8 mouse cellular contexts compared by ENCODE assay signal in genomic region chr3:107094028-107094427, GRCm38 (mm10). TPM values are rescaled to one million over a fixed set of nuclear protein-coding genes. Genes with fewer than 3 reads are reported as not detected.
DNase-seq lines count a peak whose midpoint lies in the region; ATAC-seq and TF ChIP-seq lines count a peak whose summit lies in the region.

No protein-coding gene starts in this region.

- H3K36me3 ChIP-seq in hindbrain, embryonic 11.5 days (ENCODE audit: control insufficient read depth, insufficient read depth, low read length), result no peaks in the 10 kb centered on the region
- H3K36me3 ChIP-seq in limb, embryonic 14.5 days (ENCODE audit: control insufficient read depth, insufficient read depth, low read length), result no peaks in the 10 kb centered on the region
- no peaks in the 10 kb centered on the region for H3K36me3 ChIP-seq in neural tube, embryonic 14.5 days (ENCODE audit: control insufficient read depth, insufficient read depth, low read length)

- H3K4me1 ChIP-seq in hindbrain, embryonic 11.5 days (replicated peaks; ENCODE audit: control insufficient read depth, insufficient read depth, low read length), result no peaks in the 10 kb centered on the region
- no peaks in the 10 kb centered on the region for H3K4me1 ChIP-seq in limb, embryonic 14.5 days (ENCODE audit: control insufficient read depth, insufficient read depth, low read length)
- no peaks in the 10 kb centered on the region for H3K4me1 ChIP-seq in neural tube, embryonic 14.5 days (ENCODE audit: control insufficient read depth, insufficient read depth, low read length)

- H3K4me2 ChIP-seq in hindbrain, embryonic 11.5 days (replicated peaks; ENCODE audit: low read depth, low read length), result no peak overlapping the region
- no peak overlapping the region for H3K4me2 ChIP-seq in limb, embryonic 14.5 days (replicated peaks; ENCODE audit: low read depth, low read length, severe bottlenecking)
- no peak overlapping the region for H3K4me2 ChIP-seq in neural tube, embryonic 14.5 days (ENCODE audit: low read depth, low read length)

- no peak overlapping the region for H3K9ac ChIP-seq in hindbrain, embryonic 11.5 days (ENCODE audit: low read depth, low read length)
- H3K9ac ChIP-seq in limb, embryonic 14.5 days (ENCODE audit: low read depth, low read length, severe bottlenecking), result no peak overlapping the region
- no peak overlapping the region for H3K9ac ChIP-seq in neural tube, embryonic 14.5 days (replicated peaks; ENCODE audit: low read depth, low read length)

- no peaks in the 10 kb centered on the region for H3K27me3 ChIP-seq in hindbrain, embryonic 11.5 days (ENCODE audit: control insufficient read depth, insufficient read depth, low read length)
- H3K27me3 ChIP-seq in limb, embryonic 14.5 days (ENCODE audit: control insufficient read depth, insufficient read depth, low read length), result no peaks in the 10 kb centered on the region; the same call in 1 of the 2 replicates
- H3K27me3 ChIP-seq in neural tube, embryonic 14.5 days (ENCODE audit: control insufficient read depth, insufficient read depth, low read length), result no peaks in the 10 kb centered on the region

- peak; percentile 61 for DNase-seq in right cerebral cortex, adult 18-20 months
- DNase-seq in right cerebral cortex, postnatal 25 days, result no peak
- DNase-seq in ZHBTc4 (ENCODE audit: low read depth, low spot score), result peak; percentile 57
- DNase-seq in cerebellum, postnatal 36 days, result peak; percentile 63 to 84
- DNase-seq in hindbrain, embryonic 11.5 days (ENCODE audit: low spot score), result peak; percentile 79
- peak; percentile 44 for DNase-seq in limb, embryonic 14.5 days (ENCODE audit: low spot score)
- no peak for DNase-seq in ovary, adult 18-20 months (ENCODE audit: low spot score)

- H3K27ac ChIP-seq in hindbrain, embryonic 11.5 days (ENCODE audit: low read depth, low read length), result no peak overlapping the region
- H3K27ac ChIP-seq in limb, embryonic 14.5 days (replicated peaks; ENCODE audit: low read depth, low read length), result no peak overlapping the region
- no peak overlapping the region for H3K27ac ChIP-seq in neural tube, embryonic 14.5 days (ENCODE audit: low read depth, low read length)

- H3K9me3 ChIP-seq in hindbrain, embryonic 11.5 days (ENCODE audit: control insufficient read depth, low read length), result no peaks in the 10 kb centered on the region
- H3K9me3 ChIP-seq in limb, embryonic 14.5 days (ENCODE audit: control insufficient read depth, low read length), result no peaks in the 10 kb centered on the region
- H3K9me3 ChIP-seq in neural tube, embryonic 14.5 days (ENCODE audit: control insufficient read depth, low read length), result no peaks in the 10 kb centered on the region

- peak; percentile 44; the same call in 1 of the 2 replicates for ATAC-seq in hindbrain, embryonic 11.5 days (ENCODE audit: low FRiP score)
- no peak; the same call in 1 of the 2 replicates for ATAC-seq in limb, embryonic 14.5 days (ENCODE audit: low FRiP score, low read depth)
- peak; percentile 62; the same call in 1 of the 2 replicates for ATAC-seq in neural tube, embryonic 14.5 days (ENCODE audit: low read depth)

- TF ChIP-seq POLR2A in limb, embryonic 14.5 days (IDR thresholded peaks at IDR 0.05; ENCODE audit: borderline replicate concordance, extremely low read depth, insufficient read depth, insufficient read length), result no peak

- no peak overlapping the region for H3K4me3 ChIP-seq in hindbrain, embryonic 11.5 days (ENCODE audit: low read depth, low read length)
- no peak overlapping the region for H3K4me3 ChIP-seq in limb, embryonic 14.5 days (replicated peaks; ENCODE audit: low read length)
- H3K4me3 ChIP-seq in neural tube, embryonic 14.5 days (ENCODE audit: low read depth, low read length), result no peak overlapping the region

- 5% methylated on average over 4 of the region's 4 CpGs for WGBS in hindbrain, embryonic 11.5 days
- 5% methylated on average over 4 of the region's 4 CpGs for whole genome bisulfite sequencing in limb, embryonic 14.5 days
- WGBS in neural tube, embryonic 14.5 days, result 5% methylated on average over 4 of the region's 4 CpGs

RNA-seq across cellular contexts. Expression of gene Kcna2, which starts 6.9 kb away (rescaled TPM):
- polyA plus RNA-seq in hindbrain, embryonic 11.5 days (2014; fragmentation: Nextera tagmentation; extraction: Ambion mirVana), result 0.21 and 0.32 TPM in 2 replicates
- 0.41 and 0.47 TPM in 2 replicates for polyA plus RNA-seq in limb, embryonic 14.5 days (2012; rRNA removed)
- 0.25 TPM in 2 replicates for polyA plus RNA-seq in limb, embryonic 14.5 days (2014; fragmentation: Nextera tagmentation; extraction: Ambion mirVana)
- 2.0 and 3.2 TPM in 2 replicates for polyA plus RNA-seq in neural tube, embryonic 14.5 days (2014; fragmentation: Nextera tagmentation; extraction: Ambion mirVana)

RNA-seq across cellular contexts. Expression of gene Kcna3, which starts 58.1 kb away (rescaled TPM):
- 4.6 and 4.7 TPM in 2 replicates for polyA plus RNA-seq in hindbrain, embryonic 11.5 days (2014; fragmentation: Nextera tagmentation; extraction: Ambion mirVana)
- polyA plus RNA-seq in limb, embryonic 14.5 days (2012; rRNA removed), result 0.69 and 1.1 TPM in 2 replicates
- 1.0 and 1.1 TPM in 2 replicates for polyA plus RNA-seq in limb, embryonic 14.5 days (2014; fragmentation: Nextera tagmentation; extraction: Ambion mirVana)
- polyA plus RNA-seq in neural tube, embryonic 14.5 days (2014; fragmentation: Nextera tagmentation; extraction: Ambion mirVana), result 7.2 and 10.3 TPM in 2 replicates

Comparison
In these comparisons a context has a peak if more than half of its experiments do, and no peak if none do; other contexts are left out.
1. DNase-seq: peak in right cerebral cortex, adult 18-20 months (single experiment), ZHBTc4 (single experiment), cerebellum, postnatal 36 days (2 of 2), hindbrain, embryonic 11.5 days (single experiment) and limb, embryonic 14.5 days (single experiment); none in right cerebral cortex, postnatal 25 days (single experiment) and ovary, adult 18-20 months (single experiment).